Mouse (Mus musculus) layer of hippocampus, adult 8-10 months (tissue): Measurements from ENCODE around the gene Unc119. TPM values are rescaled to one million over a fixed set of nuclear protein-coding genes. Genes with fewer than 3 reads are reported as not detected.
A peak's percentile ranks its signal among the peaks of the same experiment; 100 is the strongest.

Experiments used
- DNase-seq, 2 experiments: peaks; one replicate each; pipeline ENCODE4 v3.0.0; 2022; ENCODE audit warnings: low spot score in 2 of 2
- total RNA-seq, 4 experiments: library from RNA; stranded (reverse); gene quantifications; 2 replicates each; pipeline ENCODE4 v1.2.4; 2022

Unc119 gene
- total RNA-seq, 4 experiments from 2014 or later, result 30.9 to 37.3 (median 34.9) TPM

DNA sequence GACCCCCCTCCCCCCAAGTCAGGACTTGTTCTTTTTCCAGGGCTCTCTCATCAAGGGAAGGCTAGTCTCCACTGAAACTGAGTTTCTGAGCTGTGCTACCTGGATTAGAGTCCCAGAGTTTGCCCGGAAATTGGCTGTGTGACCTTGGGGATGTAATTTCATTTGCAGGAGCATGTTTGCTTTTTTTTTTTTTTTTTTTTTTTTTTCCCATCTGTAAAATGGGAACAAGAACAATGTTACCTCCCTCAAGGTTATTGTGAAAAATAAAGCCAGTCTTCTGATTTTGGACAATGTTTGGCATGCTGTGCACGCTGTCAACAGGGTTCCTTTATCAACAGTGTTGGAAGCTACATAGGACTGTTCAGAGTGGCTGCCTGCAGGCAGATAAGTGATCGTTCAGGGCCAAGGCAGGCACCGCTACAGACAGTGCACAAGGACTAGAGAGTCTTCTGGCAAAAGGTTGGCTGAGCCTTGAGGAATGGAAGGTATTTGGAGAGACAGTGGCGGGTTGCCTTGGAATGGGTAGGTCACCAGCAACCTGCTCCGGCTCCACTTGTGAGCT, 1.1 kb downstream of the Unc119 start:
- no peak for DNase-seq

GRCm38 (mm10) chr11:78344890-78345715, 1.8 kb downstream of the Unc119 start:
- no peak for DNase-seq

GRCm38 (mm10) chr11:78345801-78346200, 2.5 kb downstream of the Unc119 start:
- DNase-seq, result no peak

DNA sequence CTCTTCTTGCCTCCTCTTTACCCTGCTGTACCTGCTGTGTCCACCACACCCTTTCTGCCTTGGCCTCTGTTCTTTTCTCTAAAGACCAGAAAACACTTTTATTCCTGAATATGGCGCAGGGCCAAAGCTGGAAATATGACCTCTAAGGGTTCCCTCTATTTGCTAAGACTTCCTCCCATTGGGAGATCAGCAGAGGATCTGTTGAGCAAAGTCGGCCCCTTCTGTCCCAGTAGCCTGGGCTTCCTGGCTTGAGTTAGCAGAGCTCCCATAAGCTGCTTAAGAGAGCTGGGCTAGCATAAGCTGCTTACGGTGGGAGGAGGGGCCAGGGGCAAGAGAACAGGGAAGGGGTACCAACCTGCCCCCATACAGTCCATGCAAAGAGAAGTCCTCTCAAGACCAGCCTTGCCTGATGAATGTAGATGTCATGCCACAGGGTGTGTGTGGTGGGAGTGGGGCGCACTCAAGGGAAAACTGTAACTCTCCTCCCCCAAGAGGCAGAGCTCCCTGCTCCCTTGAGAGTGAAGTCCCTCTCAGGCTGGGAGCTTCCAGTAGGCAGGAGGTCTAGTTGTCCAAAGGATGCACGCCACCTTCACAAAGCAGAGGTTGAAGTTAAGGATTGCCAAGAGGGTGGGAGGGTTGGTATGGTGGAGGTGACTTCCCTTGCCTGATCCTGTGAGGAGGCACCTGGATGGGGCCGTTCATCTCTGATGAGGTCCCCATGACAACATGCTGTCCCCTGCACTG, 3.2 kb downstream of the Unc119 start:
- DNase-seq, result no peak

GRCm38 (mm10) chr11:78347070-78347754, 3.9 kb downstream of the Unc119 start:
- peak in 1 of 2 experiments; percentile 80 for DNase-seq

GRCm38 (mm10) chr11:78347908-78348307, 4.6 kb downstream of the Unc119 start:
- DNase-seq, result no peak

- no peak for DNase-seq
Measured at GRCm38 (mm10) chr11:78348474-78348873, 5.2 kb downstream of the Unc119 start.

- DNase-seq, result no peak
Measured at GRCm38 (mm10) chr11:78349441-78350358, 6.4 kb downstream of the Unc119 start.

DNA sequence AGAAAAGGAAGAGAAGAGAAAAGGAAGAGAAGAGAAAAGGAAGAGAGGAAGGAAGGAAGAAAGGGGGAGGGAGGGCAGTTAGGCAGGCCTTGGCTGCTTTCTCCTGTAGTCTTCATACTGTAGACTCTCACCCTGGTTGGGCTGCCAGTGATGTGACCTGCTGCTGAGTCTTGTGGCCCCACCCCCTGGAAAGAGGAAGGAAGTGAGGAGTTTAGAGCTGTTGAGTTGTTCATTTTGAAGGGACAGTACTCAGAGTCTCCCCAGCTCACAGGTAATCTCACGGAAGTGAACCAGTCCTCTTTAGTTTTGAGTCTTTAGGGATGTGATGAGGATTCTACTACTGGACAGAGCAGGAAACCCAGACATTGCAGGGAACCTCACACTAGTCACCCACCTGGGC, 9.8 kb downstream of the Unc119 start:
- no peak for DNase-seq

- DNase-seq, result no peak
Measured at GRCm38 (mm10) chr11:78354905-78355304, 11.6 kb downstream of the Unc119 start.

- DNase-seq, result peak in 1 of 2 experiments; percentile 54
Measured at GRCm38 (mm10) chr11:78355471-78356238, 12.4 kb downstream of the Unc119 start.

DNA sequence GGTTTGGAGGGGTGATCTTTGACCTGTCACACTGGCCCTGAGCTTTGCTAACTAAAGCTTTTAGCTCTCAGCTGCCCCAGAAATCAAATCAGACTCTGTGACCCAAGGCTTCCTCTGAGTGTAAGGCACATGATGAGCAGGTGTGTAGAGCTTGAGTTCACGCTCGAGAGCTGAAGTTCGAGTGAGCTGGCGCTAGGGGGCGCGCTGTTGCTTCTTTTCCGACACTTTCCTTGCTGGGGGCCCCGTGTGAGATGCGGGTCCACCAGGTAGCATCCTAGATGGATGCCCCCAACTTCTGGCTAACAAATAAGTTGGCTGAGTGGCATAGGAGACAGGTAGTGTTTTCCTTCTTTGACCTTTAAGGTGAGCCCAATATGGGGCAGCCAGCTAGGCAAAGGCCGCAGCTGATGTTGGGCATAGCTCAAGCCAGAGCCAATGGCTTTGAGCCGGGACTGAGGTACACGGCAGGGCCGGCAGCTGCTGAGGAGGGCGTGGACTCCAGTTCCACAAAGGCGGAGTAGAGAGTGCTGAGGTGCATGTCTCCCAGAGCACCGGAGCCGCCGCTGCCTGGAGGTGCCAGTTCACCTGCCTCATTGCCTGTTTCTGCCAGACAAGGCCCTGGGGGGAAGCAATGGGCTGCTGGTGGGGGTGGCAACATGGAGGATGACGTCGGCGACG, 15.2 kb downstream of the Unc119 start:
- no peak for DNase-seq

DNA sequence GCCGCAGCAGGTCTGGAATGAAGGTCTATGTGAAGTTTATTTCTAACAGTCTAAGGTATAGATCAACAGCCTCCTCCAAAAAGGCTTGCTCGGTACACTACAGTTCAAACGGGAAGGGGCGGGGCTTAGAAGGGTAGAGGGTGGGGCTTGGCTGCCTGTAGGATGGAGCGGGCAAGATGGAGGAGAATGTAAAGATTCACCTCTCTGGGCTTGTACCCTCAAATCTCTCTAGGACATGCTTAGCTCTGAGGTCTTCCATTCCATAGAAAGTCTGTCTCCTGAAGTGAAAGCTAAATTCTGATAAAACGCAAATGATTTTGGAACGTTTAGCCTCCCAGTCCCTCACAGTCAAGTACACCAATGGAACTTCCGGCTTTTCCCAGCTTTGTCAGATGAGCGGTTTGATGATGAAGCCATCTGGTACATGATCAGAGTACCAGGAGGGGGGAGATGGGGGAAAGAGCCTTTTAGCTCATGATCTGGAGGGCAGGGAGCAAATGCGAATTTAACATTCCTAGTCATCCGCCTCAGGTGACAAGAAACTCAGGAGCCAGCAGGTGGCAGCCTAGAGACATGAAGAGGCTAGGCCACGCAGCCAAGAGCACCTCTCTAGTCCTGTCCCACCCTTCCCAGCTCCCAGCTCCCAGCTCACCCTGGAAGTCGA, 17.0 kb downstream of the Unc119 start:
- DNase-seq, result peak; percentile 46 to 70

DNA sequence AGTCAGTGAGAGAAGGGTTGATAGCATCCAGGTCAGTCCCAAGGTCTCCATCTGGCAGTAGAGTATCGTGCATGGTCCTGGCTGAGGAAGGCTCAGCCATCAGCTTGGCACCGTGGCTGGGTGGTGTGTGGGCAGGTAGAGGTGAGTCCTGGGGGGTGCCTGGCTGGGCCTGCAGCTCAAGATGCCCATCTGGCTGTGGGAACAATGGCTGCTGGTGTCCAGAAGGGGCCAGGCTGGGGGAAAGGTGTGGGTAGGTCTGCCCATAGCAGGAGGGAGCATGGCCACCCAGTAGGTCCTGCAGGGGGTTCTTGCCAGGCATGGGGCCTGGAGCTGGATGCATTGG, 17.5 kb downstream of the Unc119 start:
- no peak for DNase-seq

DNA sequence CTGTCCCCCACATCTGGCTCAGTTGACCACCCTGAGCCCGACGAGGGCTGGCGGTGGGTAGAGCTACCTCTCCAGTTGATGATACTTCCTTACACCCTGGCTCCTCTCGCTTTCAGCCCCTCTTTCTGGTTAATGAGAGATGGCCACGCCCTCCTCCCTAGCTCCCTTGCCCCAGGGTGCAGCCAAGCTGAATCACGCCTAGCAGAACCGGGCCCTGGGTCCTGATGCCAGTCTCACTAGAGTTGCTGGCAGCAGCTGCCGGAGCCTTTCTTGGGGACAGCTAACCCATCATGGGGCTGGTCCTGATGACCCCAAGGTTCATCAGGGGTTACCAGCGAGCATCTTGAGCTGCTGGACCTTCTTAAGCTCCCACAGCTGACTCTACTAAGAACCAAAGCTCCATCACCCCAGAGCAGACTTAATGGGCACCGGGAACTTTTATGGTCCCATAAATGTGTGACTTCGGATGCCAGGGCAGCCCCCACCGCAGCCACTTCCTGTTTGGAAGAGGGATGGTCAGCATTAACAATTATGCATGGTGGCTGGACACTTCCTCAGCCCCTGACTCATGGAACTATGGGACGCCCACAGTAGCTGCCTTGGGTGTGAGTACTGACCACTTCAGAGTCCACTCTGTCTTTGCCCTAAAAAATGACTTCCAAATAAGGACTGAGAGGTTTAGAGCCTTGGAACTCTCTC, 20.2 kb downstream of the Unc119 start:
- no peak for DNase-seq

DNA sequence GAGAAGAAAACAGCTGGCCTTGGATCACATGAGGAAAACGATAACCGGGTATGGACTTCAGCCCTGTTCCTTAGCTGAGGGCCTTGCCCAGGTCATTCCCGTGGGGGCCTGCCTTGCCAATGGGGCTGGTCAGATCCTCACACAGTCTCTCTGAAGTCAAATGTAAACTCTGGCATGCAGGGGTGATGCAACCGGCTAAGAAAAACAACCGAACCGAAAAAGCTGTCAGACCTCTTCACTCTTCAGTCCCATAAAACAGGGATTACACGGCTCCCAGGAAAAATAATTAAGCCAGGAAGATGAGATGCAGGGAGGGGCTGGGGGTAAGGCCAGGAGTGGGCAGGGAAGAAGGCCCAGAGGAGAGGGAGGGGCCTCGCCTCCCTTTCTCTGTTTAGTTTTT, 20.8 kb downstream of the Unc119 start:
- DNase-seq, result no peak

- DNase-seq, result no peak
Measured at GRCm38 (mm10) chr11:78367456-78368225, 24.4 kb downstream of the Unc119 start.
